Mouse (Mus musculus) T-helper 1 cell (primary cell): Measurements from ENCODE around the gene Olfr1156.

Source experiments
- in situ Hi-C: fragments of 300-600 bp; cut with MboI, MseI; formaldehyde crosslinking; loops from one replicate; pipeline ENCODE4 v1.15.1; 2025; ENCODE audit warnings: high pct_unique_total_duplicates

Gene Olfr1156

DNA sequence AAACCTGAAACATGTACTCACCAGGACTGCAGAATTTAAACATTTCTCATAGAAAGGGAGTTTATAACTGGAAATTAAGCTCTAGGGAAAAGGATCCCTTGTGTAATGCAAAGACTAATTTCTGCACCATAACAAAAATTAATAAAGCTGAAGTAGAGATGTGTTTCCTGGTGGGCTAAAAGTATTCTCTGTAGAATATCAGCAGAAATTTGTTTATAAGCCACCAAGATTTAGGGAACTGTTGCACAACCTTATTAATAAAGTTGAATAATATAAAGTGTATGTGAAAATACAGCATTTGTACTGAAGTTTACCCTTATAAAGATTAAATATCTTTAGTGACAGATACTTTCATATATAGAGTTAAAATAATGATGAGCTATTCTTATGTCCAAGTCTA is at the start of gene Olfr1156:
Olfr1156 (minus strand) TSS at position 101 of the 400 bp plus-strand sequence.
- in situ Hi-C loops = no loop called here

DNA sequence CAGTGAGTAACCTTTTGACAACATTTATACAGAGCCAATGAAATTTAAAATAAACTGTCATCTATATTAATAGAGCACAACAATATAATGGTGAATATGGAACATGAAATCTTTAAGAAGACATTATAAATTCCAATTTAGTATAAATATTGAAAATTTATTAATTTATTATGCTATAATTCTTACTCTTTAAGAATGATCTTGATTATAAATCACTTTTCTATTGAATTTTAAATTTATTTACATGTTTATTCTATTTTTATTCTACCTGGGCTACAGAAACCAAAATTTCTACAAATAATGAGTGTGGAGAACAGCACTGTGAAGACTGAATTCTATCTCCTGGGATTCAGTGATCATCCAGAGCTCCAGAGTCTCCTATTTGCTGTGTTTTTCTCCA is 36.9 kb upstream of the Olfr1156 start, which contains the start of gene Olfr1158:
Olfr1158 (plus strand) TSS at position 301 of the 400 bp plus-strand sequence.
- in situ Hi-C loops = no loop called here

DNA sequence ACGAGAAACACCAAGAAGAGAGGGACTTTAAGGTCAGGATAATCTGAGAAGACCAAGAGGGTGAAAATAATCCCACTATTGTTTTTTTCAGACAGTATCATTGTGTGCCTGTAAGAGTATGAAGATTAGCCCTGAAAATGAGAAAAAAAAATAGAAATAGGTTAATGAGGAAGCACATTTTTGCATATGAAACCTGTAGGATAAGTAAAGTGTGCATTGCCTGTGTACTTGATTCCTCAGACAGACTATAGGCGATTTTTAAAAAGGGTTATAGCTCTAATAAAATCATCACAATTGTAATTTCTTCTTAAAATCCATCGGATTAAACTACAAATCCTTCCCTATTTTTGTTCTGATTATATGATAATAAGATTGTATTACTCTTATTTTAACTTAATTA is 21.7 kb upstream of the Olfr1156 start, which contains the start of gene Olfr74:
Olfr74 (minus strand) TSS at position 101 of the 400 bp plus-strand sequence.
- in situ Hi-C loops = no loop called here

DNA sequence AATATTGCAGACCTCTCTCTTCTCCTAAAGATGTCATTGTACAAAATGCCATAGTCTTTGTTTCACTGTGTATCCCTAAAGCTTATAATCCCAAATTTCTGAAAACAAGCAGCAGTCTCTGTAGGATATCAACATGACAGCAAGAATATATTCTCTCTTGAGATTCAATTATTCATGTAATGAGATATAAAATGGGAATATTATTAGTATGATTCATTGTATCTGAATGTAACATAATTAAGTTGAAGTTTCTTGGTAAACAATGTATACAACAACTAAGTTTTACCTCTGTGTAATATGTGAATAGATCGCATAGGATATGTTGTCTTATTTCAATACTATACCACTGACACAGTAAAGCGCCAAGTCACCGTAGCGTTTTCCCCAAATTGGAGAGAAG is 15.3 kb upstream of the Olfr1156 start, which contains the start of gene Olfr1157:
Olfr1157 (minus strand) TSS at position 101 of the 400 bp plus-strand sequence.
- in situ Hi-C loops = no loop called here

DNA sequence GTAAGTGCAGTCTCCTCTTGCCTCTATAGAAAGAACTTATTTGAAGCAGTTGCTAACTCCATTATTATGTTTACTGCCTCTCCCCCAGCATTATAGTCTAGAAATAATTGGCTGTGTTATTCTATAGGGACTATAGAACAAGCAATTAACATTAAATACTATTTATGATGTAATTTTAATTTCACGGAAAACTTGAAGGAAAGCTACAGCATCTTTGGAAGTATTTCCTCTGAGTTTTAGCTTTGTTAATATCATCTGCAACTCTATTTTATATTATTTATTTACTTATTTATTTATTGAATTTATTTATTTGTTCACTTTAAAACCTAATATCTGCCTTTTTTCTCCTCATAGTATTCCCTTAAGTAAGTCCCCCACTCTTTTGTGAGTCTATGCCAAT is 7.9 kb downstream of the Olfr1156 start, which contains the start of gene Olfr1155:
Olfr1155 (minus strand) TSS at position 101 of the 400 bp plus-strand sequence.
- in situ Hi-C loops = no loop called here

DNA sequence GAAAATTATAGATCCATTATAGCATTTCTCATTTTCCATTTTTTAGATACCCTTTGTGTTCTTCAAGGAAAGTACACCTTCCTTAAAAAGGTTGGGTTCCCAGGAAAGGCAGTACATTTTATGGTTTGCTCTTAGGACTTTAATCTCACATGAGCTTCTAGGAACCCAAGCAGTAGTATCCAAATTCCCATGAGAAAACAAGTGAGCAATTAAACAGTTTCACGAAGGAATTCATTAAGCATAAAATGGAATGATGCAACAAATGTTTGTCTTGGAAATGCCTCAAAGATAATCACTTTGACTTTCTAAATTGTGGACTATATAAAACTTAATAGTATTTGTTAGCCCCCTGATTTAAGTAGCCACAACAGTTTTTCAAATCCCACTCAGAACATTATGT is 47.8 kb downstream of the Olfr1156 start, which contains the start of gene Olfr1154:
Olfr1154 (minus strand) TSS at position 101 of the 400 bp plus-strand sequence.
- in situ Hi-C loops = no loop called here
